Mouse (Mus musculus) lung, embryonic 16.5 days (tissue): ENCODE results near the gene Ecsit. TPM values are rescaled to one million over a fixed set of nuclear protein-coding genes. Genes with fewer than 3 reads are reported as not detected.

Experiments
- ATAC-seq: fragments of 200-750 bp; cut with Nextera tagmentation; 2 replicates; pipeline ENCODE4 v1.8.0; 2017; ENCODE audit warnings: low read depth, mild to moderate bottlenecking, moderate library complexity
- H3K27ac ChIP-seq: fragments of 300-500 bp; sonication (generic); 2 replicates; pipeline ENCODE4 v1.5.1; 2014; ENCODE audit warnings: mild to moderate bottlenecking, control low read depth, low read length
- H3K27me3 ChIP-seq: fragments of 300-500 bp; sonication (generic); 2 replicates; pipeline ENCODE4 v1.6.1; 2014; ENCODE audit warnings: low read depth, low read length, mixed read lengths; ENCODE audit not compliant: control insufficient read depth, insufficient read depth
- H3K36me3 ChIP-seq: fragments of 300-500 bp; sonication (generic); 2 replicates; pipeline ENCODE4 v1.6.1; 2014; ENCODE audit warnings: low read length; ENCODE audit not compliant: control insufficient read depth, insufficient read depth
- H3K4me1 ChIP-seq: fragments of 300-500 bp; sonication (generic); replicated peaks from 2 replicates; pipeline ENCODE4 v1.6.1; 2014; ENCODE audit warnings: low read length, mixed read lengths; ENCODE audit not compliant: control insufficient read depth, insufficient read depth
- H3K4me2 ChIP-seq: fragments of 300-500 bp; sonication (generic); 2 replicates; pipeline ENCODE4 v1.6.1; 2014; ENCODE audit warnings: low read depth, low read length, control low read depth
- H3K4me3 ChIP-seq: fragments of 300-500 bp; sonication (generic); 2 replicates; pipeline ENCODE4 v1.5.1; 2014; ENCODE audit warnings: mild to moderate bottlenecking, low read length, control low read depth
- H3K9ac ChIP-seq: fragments of 300-500 bp; sonication (generic); 2 replicates; pipeline ENCODE4 v1.6.1; 2014; ENCODE audit warnings: low read length, control low read depth
- H3K9me3 ChIP-seq: fragments of 300-500 bp; sonication (generic); 2 replicates; pipeline ENCODE4 v1.6.1; 2016; ENCODE audit warnings: low read length; ENCODE audit not compliant: control insufficient read depth
- WGBS: fragments of 180-500 bp; shearing (Covaris S2); extraction: QIAGEN DNeasy Blood & Tissue Kit; methylation state at CpG from one replicate; pipeline ENCODE4 v1.1.7; 2014; 5-methylcytosine and 5-hydroxymethylcytosine counted together
- polyA plus RNA-seq: library from polyadenylated mRNA; unstranded; fragments of >200 nt; fragmentation: Nextera tagmentation; extraction: Ambion mirVana; gene quantifications from 2 replicates; pipeline ENCODE4 v1.2.1, GENCODE M21; 2015

Gene Ecsit
- polyA plus RNA-seq, 1 experiment from 2014 or later: 28.9 TPM

DNA sequence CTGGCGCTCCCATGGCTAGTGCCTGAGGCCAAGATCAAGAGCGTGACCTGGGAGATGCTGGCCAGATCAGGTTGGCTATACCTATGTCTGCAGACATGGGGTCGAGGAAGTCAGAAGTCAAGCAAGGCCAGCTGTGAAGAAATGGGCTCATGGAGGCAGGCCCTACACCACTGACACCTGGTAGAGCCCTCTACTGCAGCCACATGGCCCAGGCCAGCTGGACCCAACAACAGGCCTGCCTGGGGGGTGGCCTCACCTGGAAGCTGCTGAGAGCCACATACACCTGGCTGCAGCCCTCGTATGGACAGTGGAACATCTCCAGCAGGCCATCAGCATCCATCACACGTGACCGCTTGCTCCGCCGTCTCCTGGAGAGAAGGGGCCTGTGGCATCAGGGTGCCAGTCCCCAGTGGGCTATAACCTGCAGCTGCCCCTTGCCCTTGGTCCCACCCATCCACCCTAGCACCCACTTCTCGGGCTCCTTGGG, 28.2 kb downstream of the Ecsit start:
- H3K4me3 ChIP-seq: no peak overlapping the region
- peaks cover 3% of the 10 kb centered on the region; the same call in 1 of the 2 replicates for H3K4me1 ChIP-seq
- H3K27ac ChIP-seq: no peak overlapping the region
- no peak for ATAC-seq
- no peak overlapping the region for H3K9ac ChIP-seq
- H3K27me3 ChIP-seq: peaks cover 24% of the 10 kb centered on the region
- no peak overlapping the region for H3K4me2 ChIP-seq
- H3K36me3 ChIP-seq: peaks cover 20% of the 10 kb centered on the region
- no peaks in the 10 kb centered on the region for H3K9me3 ChIP-seq
- 91% methylated on average over 7 of the region's 9 CpGs for WGBS

DNA sequence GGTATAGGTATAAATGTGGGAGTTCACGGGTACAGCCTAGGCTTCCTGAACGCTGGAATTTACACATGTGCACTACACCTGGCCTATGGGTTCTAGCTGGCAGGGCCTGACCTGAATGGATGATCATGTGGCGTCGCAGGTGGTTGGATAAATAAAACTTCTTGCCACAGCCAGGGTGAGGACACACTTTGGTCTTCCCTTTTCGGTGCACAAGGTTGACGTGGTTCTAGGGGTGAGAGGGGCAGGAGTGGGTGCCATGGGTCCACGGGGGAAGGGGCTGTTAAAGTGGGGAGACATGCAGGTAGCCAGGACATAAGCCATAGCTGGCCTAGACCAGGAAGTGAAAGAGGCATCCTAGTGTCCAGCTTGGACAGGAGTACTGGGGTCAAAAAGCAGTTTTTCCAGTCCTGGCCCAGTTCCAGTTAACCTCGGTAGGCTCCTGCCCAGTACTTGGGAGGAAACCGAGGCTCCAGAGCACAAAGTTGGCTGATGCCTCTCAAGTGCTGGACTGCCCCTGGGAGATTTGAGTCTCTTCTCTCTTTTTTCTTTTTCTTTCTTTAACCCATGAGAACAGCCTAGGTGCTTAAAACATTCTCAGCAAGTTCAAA, 28.8 kb downstream of the Ecsit start:
- 65% methylated on average over 9 of the region's 9 CpGs for WGBS
- H3K4me1 ChIP-seq: peaks cover 9% of the 10 kb centered on the region; the same call in 1 of the 2 replicates
- H3K36me3 ChIP-seq: peaks cover 20% of the 10 kb centered on the region
- ATAC-seq: no peak
- no peak overlapping the region for H3K4me3 ChIP-seq
- H3K9ac ChIP-seq: no peak overlapping the region
- peaks cover 31% of the 10 kb centered on the region for H3K27me3 ChIP-seq
- no peak overlapping the region for H3K27ac ChIP-seq
- H3K4me2 ChIP-seq: no peak overlapping the region
- H3K9me3 ChIP-seq: no peaks in the 10 kb centered on the region

DNA sequence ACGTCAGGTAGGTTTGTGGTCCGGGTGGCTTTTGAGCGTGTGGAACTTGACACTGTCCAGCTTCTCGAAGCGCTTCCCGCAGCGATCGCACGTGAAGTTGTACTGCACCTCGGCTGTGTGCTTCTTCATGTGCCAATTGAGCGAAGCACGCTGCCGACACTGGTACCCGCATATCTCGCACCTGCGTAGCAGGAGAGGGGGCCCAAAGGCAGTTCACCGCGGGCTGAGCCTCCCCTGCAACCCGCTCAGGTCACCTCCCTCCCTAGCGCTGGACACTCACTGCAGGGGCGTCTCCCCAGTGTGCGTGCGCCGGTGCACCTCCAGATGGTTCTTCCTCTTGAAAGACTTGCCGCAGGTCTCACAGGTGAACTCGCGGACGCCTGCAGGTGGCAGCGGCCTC, 29.5 kb downstream of the Ecsit start:
- no peak overlapping the region for H3K9ac ChIP-seq
- H3K4me2 ChIP-seq: no peak overlapping the region
- no peak overlapping the region for H3K4me3 ChIP-seq
- H3K9me3 ChIP-seq: no peaks in the 10 kb centered on the region
- H3K36me3 ChIP-seq: peaks cover 20% of the 10 kb centered on the region
- ATAC-seq: no peak
- H3K27ac ChIP-seq: no peak overlapping the region
- peaks cover 14% of the 10 kb centered on the region; the same call in 1 of the 2 replicates for H3K4me1 ChIP-seq
- H3K27me3 ChIP-seq: peaks cover 38% of the 10 kb centered on the region
- 25% methylated on average over 29 of the region's 29 CpGs for WGBS

DNA sequence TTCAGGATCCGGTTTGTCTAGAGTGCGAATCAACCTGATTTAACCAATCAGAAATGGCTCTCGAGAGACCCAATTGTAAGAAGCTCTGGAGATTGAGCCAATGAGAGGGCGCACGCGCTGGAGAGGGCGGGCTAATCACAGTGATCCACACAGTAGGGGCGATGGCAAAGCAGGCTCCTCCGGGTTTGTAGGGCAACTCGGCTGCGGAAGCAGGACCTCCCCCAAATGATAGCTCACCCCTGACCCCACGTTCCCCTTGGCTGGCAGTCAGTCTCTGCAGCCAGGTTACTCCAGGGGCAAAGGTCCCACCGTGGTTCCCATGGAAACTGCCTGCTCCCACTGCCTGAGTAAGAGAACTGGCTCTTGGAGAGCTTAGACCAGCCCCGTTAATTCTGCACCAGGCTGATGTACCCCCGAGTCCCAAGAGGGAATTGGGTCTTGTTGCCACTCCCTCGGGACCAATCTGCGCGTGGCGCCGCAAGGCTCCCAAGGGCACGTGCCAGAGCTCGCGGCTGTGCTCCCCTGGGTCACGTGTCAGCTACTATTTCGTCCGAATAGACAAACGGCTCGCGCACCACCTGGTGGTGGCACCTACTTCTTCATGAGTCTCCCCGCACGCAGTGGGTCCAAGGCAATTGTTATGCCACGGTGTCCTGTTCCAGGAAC, 30.7 kb downstream of the Ecsit start:
- H3K27me3 ChIP-seq: peaks cover 49% of the 10 kb centered on the region
- peak; percentile 27; the same call in 1 of the 2 replicates for ATAC-seq
- H3K27ac ChIP-seq: no peak overlapping the region
- no peak overlapping the region for H3K4me3 ChIP-seq
- 3% methylated on average over 32 of the region's 32 CpGs for WGBS
- H3K4me1 ChIP-seq: peaks cover 18% of the 10 kb centered on the region; the same call in 1 of the 2 replicates
- H3K9ac ChIP-seq: no peak overlapping the region
- H3K36me3 ChIP-seq: peaks cover 16% of the 10 kb centered on the region
- no peaks in the 10 kb centered on the region for H3K9me3 ChIP-seq
- 0 out of 2 replicates have a peak overlapping the region, but pooled peaks have one; percentile 9 for H3K4me2 ChIP-seq

DNA sequence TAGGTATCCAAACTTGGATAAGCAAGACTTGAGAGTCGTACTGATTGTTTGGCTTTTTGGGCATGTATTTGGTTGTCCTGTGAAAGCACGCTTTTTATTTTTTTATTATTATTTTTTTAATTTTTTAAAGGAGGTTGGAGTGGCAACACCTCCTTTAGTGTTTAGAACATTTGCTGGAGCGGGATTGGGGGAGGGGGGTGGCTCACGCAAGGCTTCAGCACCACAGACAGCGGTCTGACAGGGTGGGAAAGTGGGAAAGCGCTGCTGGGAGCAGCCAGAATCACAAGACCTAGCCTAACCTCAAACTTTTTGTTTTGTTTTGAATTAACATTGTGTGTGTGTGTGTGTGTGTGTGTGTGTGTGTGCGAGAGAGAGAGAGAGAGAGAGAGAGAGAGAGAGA, 31.6 kb downstream of the Ecsit start:
- Histone ChIP-seq H3K4me1 (peaks cover 18% of the 10 kb centered on the region; the same call in 1 of the 2 replicates), H3K9ac (no peak overlapping the region), H3K27me3 (peaks cover 55% of the 10 kb centered on the region), H3K36me3 (peaks cover 12% of the 10 kb centered on the region), H3K27ac (no peak overlapping the region), H3K4me2 (no peak overlapping the region), H3K9me3 (no peaks in the 10 kb centered on the region), H3K4me3 (no peak overlapping the region)
- ATAC-seq: no peak
- 22% methylated on average over 7 of the region's 7 CpGs for WGBS

DNA sequence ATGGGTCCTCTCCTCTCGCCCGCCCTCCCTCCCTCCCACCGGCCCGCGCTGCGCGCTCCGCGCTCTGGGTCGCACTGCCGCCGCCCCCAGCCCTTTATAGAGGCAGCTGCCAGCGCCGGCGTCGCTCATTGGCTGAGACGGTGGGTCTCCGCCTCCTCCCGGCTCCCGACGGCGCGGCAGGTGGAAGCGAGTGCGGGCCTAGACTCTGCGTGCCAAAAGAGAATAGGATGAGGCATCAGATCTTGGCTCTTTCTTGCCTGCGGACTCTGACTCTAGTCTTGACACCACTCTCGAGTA, 33.3 kb downstream of the Ecsit start, which contains the start of gene Elavl3:
Gene Elavl3 (minus strand): TSS at position 66 of the 297 bp plus-strand sequence.
- 1% methylated on average over 24 of the region's 28 CpGs for WGBS
- ATAC-seq: no peak
- H3K9me3 ChIP-seq: no peaks in the 10 kb centered on the region

DNA sequence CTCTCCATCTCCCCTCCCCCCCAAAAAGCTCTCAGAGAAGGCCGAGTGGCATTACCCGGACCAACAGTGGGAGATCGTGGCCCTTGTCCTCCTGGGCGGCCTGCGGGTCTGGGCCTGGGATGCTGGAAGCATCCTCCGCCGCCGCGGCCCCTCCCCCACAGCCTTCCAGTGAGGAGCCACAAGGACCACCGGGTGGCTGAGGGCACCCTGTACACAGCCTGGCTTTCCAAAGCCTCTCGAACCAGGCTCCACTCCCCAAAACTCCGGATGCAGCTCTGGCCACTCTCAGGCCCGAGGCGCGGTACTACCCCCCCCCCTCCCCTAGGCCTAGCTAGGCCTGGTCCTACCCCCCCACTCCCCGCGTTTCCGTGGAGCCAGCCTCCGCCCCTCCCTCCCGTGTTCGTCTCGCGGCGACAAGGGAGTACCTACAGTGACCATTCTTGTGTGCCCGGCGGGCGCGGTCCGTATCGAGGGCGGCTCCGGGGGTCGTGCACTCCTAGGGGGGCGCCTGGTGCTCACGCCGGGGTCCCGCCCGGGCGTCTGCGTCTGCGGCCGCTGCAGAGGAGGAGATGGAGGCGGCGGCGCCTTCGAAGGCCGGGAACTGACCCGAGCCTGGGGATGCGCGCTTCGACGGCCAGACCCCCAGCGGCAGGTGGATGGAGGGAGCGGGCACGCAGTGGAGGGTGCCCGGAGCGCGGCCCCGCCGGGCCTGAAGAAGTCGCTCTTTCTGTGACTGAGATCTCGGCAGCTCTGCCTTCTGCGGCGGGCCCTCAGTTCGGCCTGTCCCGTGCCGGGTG, 33.9 kb downstream of the Ecsit start:
- Histone ChIP-seq H3K27me3 (peaks cover 55% of the 10 kb centered on the region), H3K27ac (no peak overlapping the region), H3K4me2 (peak overlapping the region; percentile 53), H3K4me1 (peaks cover 18% of the 10 kb centered on the region; the same call in 1 of the 2 replicates), H3K9me3 (no peaks in the 10 kb centered on the region), H3K9ac (no peak overlapping the region), H3K4me3 (peak overlapping the region; percentile 37), H3K36me3 (no peaks in the 10 kb centered on the region)
- no peak for ATAC-seq
- WGBS: 3% methylated on average over 40 of the region's 67 CpGs

More for the DNA sequence above, 33.3 kb downstream of the Ecsit start, which contains the start of gene Elavl3:
- Histone ChIP-seq H3K4me2 (peak within 1 kb of the TSS; percentile 53), H3K4me1 (peaks cover 18% of the 10 kb centered on the region; the same call in 1 of the 2 replicates), H3K9ac (no peak within 1 kb of the TSS), H3K27me3 (peaks cover 55% of the 10 kb centered on the region), H3K36me3 (no peaks in the 10 kb centered on the region; the same call in 1 of the 2 replicates), H3K27ac (no peak within 1 kb of the TSS), H3K4me3 (peak within 1 kb of the TSS; percentile 37)

DNA sequence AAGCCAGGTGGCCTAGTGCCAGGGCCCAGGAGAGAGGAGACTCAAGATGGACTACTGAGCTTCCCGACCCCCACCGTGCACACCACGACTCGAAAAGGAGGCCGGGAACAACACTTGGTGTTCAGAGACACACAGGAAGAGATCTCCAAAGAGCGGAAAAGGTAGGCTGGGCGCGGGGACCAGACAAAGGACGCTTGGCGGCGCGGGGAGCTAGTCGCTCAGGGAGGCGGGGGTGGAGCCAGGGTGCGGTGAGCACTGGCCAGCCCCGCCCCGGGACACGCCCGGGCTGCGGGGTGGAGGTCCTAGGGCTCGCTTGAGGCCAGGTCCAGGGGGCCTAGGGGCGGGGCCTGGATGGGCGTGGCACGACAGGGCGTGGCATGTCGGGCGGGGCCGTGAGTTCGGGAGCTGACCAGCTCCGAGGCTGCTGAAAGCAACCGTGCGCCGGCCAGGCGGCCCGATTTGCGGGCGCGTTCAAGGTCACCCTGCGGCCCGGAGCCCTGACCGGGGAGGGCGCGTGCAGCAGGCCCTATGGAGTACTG, 34.8 kb downstream of the Ecsit start:
- no peaks in the 10 kb centered on the region for H3K9me3 ChIP-seq
- H3K9ac ChIP-seq: no peak overlapping the region
- peaks cover 18% of the 10 kb centered on the region; the same call in 1 of the 2 replicates for H3K4me1 ChIP-seq
- no peaks in the 10 kb centered on the region for H3K36me3 ChIP-seq
- peaks cover 55% of the 10 kb centered on the region for H3K27me3 ChIP-seq
- 1% methylated on average over 43 of the region's 43 CpGs for WGBS
- peak overlapping the region; percentile 53 for H3K4me2 ChIP-seq
- ATAC-seq: peak; percentile 65; the same call in 1 of the 2 replicates
- H3K4me3 ChIP-seq: peak overlapping the region; percentile 37
- H3K27ac ChIP-seq: no peak overlapping the region
